Mouse (Mus musculus): ENCODE measurements around the gene Brdt.

DNA sequence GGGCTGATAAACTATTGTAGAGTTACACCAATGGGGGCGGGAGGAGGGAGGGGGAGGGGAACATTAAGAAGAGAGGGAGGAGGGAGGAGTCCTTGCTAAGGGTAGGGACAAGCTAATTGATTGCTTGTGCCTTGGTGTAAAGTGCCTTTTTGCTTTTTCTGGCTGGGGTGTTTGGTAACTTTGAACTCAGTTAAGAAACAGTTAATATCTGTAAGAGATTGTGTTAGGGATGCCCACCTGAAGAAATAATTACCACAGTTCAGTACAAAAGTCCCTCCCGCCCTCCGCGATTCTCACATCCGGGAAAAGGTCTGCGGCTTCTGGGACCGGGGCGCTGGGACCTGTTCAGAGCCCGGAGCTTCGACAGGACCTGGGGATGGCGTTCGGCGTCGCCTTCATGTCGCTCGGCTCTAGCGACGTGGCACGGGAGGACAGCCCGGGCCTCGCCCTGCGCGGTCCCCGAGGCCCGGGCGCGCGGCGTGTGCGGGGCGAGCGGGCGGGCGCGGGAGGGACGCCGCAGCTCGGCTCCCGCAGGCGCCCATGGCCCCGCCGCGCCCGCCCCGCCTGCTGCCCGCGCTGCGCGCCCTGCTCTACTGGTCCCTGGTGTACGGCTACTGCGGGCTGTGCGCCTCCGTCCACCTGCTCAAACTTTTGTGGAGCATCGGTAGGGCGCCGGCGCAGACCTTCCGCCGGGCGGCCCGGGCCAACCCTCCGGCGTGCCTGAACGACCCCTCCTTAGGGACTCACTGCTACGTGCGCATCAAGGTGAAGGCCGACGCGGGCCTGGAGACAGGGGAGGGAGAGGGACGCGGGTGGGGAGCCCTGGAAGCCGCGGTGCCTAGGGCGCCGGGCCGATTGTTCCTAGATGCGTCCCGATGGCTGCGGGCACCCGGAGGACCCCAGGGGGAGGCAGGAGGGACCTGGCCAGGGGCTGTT, 72.3 kb downstream of the Brdt start:
- TF ChIP-seq POLR2A (IDR thresholded peaks at IDR 0.05; ENCODE audit: low read depth, low read length) (no peak), CTCF (conservative IDR thresholded peaks at IDR 0.05; ENCODE audit: insufficient read depth, insufficient read length, low read depth, low read length) (no peak)
